Mouse (Mus musculus): Measurements from ENCODE around the gene Akr1d1. TPM values are rescaled to one million over a fixed set of nuclear protein-coding genes. Genes with fewer than 3 reads are reported as not detected.

Gene Akr1d1
- total RNA-seq (2014; fragmentation: Nextera tagmentation) = not detected in 2 replicates
- not detected in 2 replicates for total RNA-seq (2017)

GRCm38 (mm10) chr6:37529940-37530339 is at the start of gene Akr1d1:
Akr1d1 (plus strand) TSS chr6:37530173.
- ATAC-seq (replicated peaks; ENCODE audit: low FRiP score, low TSS enrichment, poor library complexity, severe bottlenecking) = no peak

GRCm38 (mm10) chr6:37481147-37481546 is 48.8 kb upstream of the Akr1d1 start:
- no peak for ATAC-seq (replicated peaks; ENCODE audit: low FRiP score, low TSS enrichment, poor library complexity, severe bottlenecking)

- no peak for ATAC-seq (replicated peaks; ENCODE audit: low FRiP score, low TSS enrichment, poor library complexity, severe bottlenecking)
Observed at GRCm38 (mm10) chr6:37483262-37483661, 46.7 kb upstream of the Akr1d1 start.

- ATAC-seq (replicated peaks; ENCODE audit: low FRiP score, low TSS enrichment, poor library complexity, severe bottlenecking) = no peak
Observed at GRCm38 (mm10) chr6:37484588-37485070, 45.3 kb upstream of the Akr1d1 start.

GRCm38 (mm10) chr6:37486502-37486901 is 43.5 kb upstream of the Akr1d1 start:
- no peak for ATAC-seq (replicated peaks; ENCODE audit: low FRiP score, low TSS enrichment, poor library complexity, severe bottlenecking)

- ATAC-seq (replicated peaks; ENCODE audit: low FRiP score, low TSS enrichment, poor library complexity, severe bottlenecking) = no peak
Observed at GRCm38 (mm10) chr6:37492241-37492640, 37.7 kb upstream of the Akr1d1 start.

- no peak for ATAC-seq (replicated peaks; ENCODE audit: low FRiP score, low TSS enrichment, poor library complexity, severe bottlenecking)
Observed at GRCm38 (mm10) chr6:37494957-37495356, 35.0 kb upstream of the Akr1d1 start.

GRCm38 (mm10) chr6:37496866-37497265 is 33.1 kb upstream of the Akr1d1 start:
- no peak for ATAC-seq (replicated peaks; ENCODE audit: low FRiP score, low TSS enrichment, poor library complexity, severe bottlenecking)

GRCm38 (mm10) chr6:37505588-37505987 is 24.4 kb upstream of the Akr1d1 start:
- no peak for ATAC-seq (replicated peaks; ENCODE audit: low FRiP score, low TSS enrichment, poor library complexity, severe bottlenecking)

- no peak for ATAC-seq (replicated peaks; ENCODE audit: low FRiP score, low TSS enrichment, poor library complexity, severe bottlenecking)
Observed at GRCm38 (mm10) chr6:37506909-37507515, 23.0 kb upstream of the Akr1d1 start.

- no peak for ATAC-seq (replicated peaks; ENCODE audit: low FRiP score, low TSS enrichment, poor library complexity, severe bottlenecking)
Observed at GRCm38 (mm10) chr6:37510786-37511185, 19.2 kb upstream of the Akr1d1 start.

- ATAC-seq (replicated peaks; ENCODE audit: low FRiP score, low TSS enrichment, poor library complexity, severe bottlenecking) = no peak
Observed at GRCm38 (mm10) chr6:37520631-37521375, 9.2 kb upstream of the Akr1d1 start.

GRCm38 (mm10) chr6:37532036-37532435 is 2.1 kb downstream of the Akr1d1 start:
- no peak for ATAC-seq (replicated peaks; ENCODE audit: low FRiP score, low TSS enrichment, poor library complexity, severe bottlenecking)

- no peak for ATAC-seq (replicated peaks; ENCODE audit: low FRiP score, low TSS enrichment, poor library complexity, severe bottlenecking)
Observed at GRCm38 (mm10) chr6:37536831-37537230, 6.9 kb downstream of the Akr1d1 start.

GRCm38 (mm10) chr6:37537801-37538200 is 7.8 kb downstream of the Akr1d1 start:
- ATAC-seq (replicated peaks; ENCODE audit: low FRiP score, low TSS enrichment, poor library complexity, severe bottlenecking) = no peak

- ATAC-seq (replicated peaks; ENCODE audit: low FRiP score, low TSS enrichment, poor library complexity, severe bottlenecking) = no peak
Observed at GRCm38 (mm10) chr6:37538792-37539191, 8.8 kb downstream of the Akr1d1 start.

GRCm38 (mm10) chr6:37539403-37539802 is 9.4 kb downstream of the Akr1d1 start:
- no peak for ATAC-seq (replicated peaks; ENCODE audit: low FRiP score, low TSS enrichment, poor library complexity, severe bottlenecking)

GRCm38 (mm10) chr6:37540113-37540512 is 10.1 kb downstream of the Akr1d1 start:
- ATAC-seq (replicated peaks; ENCODE audit: low FRiP score, low TSS enrichment, poor library complexity, severe bottlenecking) = no peak

GRCm38 (mm10) chr6:37541171-37541570 is 11.2 kb downstream of the Akr1d1 start:
- no peak for ATAC-seq (replicated peaks; ENCODE audit: low FRiP score, low TSS enrichment, poor library complexity, severe bottlenecking)

GRCm38 (mm10) chr6:37542145-37542544 is 12.2 kb downstream of the Akr1d1 start:
- ATAC-seq (replicated peaks; ENCODE audit: low FRiP score, low TSS enrichment, poor library complexity, severe bottlenecking) = no peak

GRCm38 (mm10) chr6:37552760-37553159 is 22.8 kb downstream of the Akr1d1 start:
- no peak for ATAC-seq (replicated peaks; ENCODE audit: low FRiP score, low TSS enrichment, poor library complexity, severe bottlenecking)
